Mouse (Mus musculus): ENCODE measurements around the gene Arhgef18. TPM values are rescaled to one million over a fixed set of nuclear protein-coding genes. Genes with fewer than 3 reads are reported as not detected.

The Arhgef18 gene
- polyA plus RNA-seq, 1 experiment from 2014 or later = 11.0 TPM

- no peaks in the 10 kb centered on the region for H3K36me3 ChIP-seq
- H3K27me3 ChIP-seq (ENCODE audit: insufficient read depth, poor library complexity, severe bottlenecking) = no peaks in the 10 kb centered on the region
- no peak for DNase-seq (ENCODE audit: low spot score)
- WGBS = 87% methylated on average over 1 of the region's 1 CpGs
- H3K4me3 ChIP-seq = no peak overlapping the region
- H3K4me1 ChIP-seq (replicated peaks) = no peaks in the 10 kb centered on the region
- no peak overlapping the region for H3K27ac ChIP-seq
- H3K9me3 ChIP-seq = no peaks in the 10 kb centered on the region
These were observed 24.7 kb upstream of the Arhgef18 start for GRCm38 (mm10) chr8:3368091-3368490.

GRCm38 (mm10) chr8:3375748-3376147 is 17.1 kb upstream of the Arhgef18 start:
- Histone ChIP-seq H3K27ac (no peak overlapping the region), H3K4me1 (replicated peaks) (no peaks in the 10 kb centered on the region), H3K9me3 (no peaks in the 10 kb centered on the region), H3K36me3 (no peaks in the 10 kb centered on the region), H3K27me3 (ENCODE audit: insufficient read depth, poor library complexity, severe bottlenecking) (no peaks in the 10 kb centered on the region), H3K4me3 (no peak overlapping the region)
- no peak for DNase-seq (ENCODE audit: low spot score)

DNA sequence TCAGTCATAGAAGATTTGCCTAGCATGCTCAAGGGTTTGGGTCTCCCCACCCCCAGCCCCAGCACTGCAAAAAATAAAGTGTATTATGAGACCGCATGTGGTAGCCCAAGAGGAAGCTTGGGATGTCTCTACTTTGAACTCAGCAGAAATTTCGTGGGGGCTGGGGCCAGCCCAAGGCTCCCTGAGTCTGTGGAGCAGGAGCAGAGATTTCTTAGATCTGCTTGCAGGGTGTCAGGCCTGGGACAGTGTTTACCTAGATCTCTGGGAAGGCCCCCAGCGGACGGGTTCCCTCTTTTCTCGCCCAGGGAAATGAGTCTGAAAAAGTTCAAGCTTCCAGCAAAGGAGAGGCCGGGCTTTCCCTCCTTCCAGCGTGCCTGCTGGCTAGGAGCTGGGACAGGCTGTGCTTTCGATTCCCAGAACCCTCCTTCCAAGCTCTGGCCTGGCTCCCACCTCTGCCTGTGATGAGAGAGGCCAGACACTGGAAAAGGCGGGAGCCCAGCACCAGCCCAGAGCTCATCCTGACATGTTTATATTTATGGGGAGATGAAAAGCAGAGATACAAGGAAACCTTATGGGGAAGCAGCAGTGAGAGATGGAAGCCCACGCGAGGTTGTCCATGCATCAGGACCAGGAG is 16.0 kb upstream of the Arhgef18 start:
- no peak overlapping the region for H3K27ac ChIP-seq
- no peak overlapping the region for H3K4me3 ChIP-seq
- H3K4me1 ChIP-seq (replicated peaks) = no peaks in the 10 kb centered on the region
- DNase-seq (ENCODE audit: low spot score) = no peak
- 68% methylated on average over 11 of the region's 11 CpGs for WGBS
- H3K27me3 ChIP-seq (ENCODE audit: insufficient read depth, poor library complexity, severe bottlenecking) = no peaks in the 10 kb centered on the region
- no peaks in the 10 kb centered on the region for H3K9me3 ChIP-seq
- no peaks in the 10 kb centered on the region for H3K36me3 ChIP-seq

DNA sequence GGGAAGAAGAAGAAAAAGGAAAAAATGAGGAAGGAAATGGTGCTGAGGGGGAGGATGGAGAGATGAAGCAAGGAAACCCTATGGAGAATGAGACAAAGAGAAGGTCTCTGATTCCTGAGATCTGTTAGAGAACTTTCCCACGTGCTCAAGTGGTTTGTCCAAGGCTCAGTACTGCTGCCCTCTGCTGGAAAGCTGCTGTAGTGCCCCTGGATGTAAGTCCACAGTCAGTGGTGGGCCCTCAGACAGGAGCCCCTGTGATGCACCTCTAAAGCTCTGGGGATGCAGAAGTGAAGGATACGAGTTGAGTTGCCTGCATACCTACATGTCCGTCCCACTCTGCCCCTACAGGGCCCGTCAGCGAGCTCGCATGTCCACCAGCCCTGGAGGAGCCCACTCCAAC is 5.5 kb upstream of the Arhgef18 start:
- WGBS = 37% methylated on average over 6 of the region's 6 CpGs
- Histone ChIP-seq H3K27ac (no peak overlapping the region), H3K9me3 (no peaks in the 10 kb centered on the region; the same call in 1 of the 2 replicates), H3K36me3 (no peaks in the 10 kb centered on the region), H3K4me3 (no peak overlapping the region), H3K4me1 (replicated peaks) (peaks cover under 1% of the 10 kb centered on the region), H3K27me3 (ENCODE audit: insufficient read depth, poor library complexity, severe bottlenecking) (no peaks in the 10 kb centered on the region)
- peak; percentile 68 for DNase-seq (ENCODE audit: low spot score)

- H3K4me3 ChIP-seq = no peak overlapping the region
- H3K36me3 ChIP-seq = no peaks in the 10 kb centered on the region
- no peak for DNase-seq (ENCODE audit: low spot score)
- 78% methylated on average over 9 of the region's 9 CpGs for WGBS
- H3K27me3 ChIP-seq (ENCODE audit: insufficient read depth, poor library complexity, severe bottlenecking) = no peaks in the 10 kb centered on the region
- no peaks in the 10 kb centered on the region; the same call in 1 of the 2 replicates for H3K9me3 ChIP-seq
- H3K4me1 ChIP-seq (replicated peaks) = peaks cover 8% of the 10 kb centered on the region
- H3K27ac ChIP-seq = no peak overlapping the region
These were observed 4.0 kb upstream of the Arhgef18 start for GRCm38 (mm10) chr8:3388591-3389338.

DNA sequence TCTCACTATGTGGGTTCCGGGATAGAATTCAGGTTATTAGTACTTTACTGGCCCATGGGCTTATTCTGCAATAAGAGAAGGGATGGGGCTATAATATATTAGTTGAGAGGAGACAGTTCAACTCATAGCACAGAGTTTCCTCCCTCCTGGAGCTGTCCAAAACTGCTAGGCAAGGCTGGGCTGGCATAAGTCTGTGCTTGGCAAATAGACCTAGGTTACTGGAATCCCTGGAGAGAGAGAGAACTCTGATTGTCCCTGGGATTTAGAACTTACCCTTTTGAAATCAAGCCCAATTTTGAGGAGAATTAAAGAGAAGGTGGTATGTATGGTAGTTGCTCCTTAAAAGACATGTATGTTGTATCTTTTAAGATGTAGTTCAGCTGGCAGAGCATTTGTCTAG is 3.3 kb upstream of the Arhgef18 start:
- no peaks in the 10 kb centered on the region for H3K36me3 ChIP-seq
- no peak for DNase-seq (ENCODE audit: low spot score)
- H3K27me3 ChIP-seq (ENCODE audit: insufficient read depth, poor library complexity, severe bottlenecking) = no peaks in the 10 kb centered on the region
- H3K27ac ChIP-seq = no peak overlapping the region
- H3K4me1 ChIP-seq (replicated peaks) = peaks cover 15% of the 10 kb centered on the region
- no peak overlapping the region for H3K4me3 ChIP-seq
- H3K9me3 ChIP-seq = no peaks in the 10 kb centered on the region; the same call in 1 of the 2 replicates
- 93% methylated on average over 1 of the region's 1 CpGs for WGBS

DNA sequence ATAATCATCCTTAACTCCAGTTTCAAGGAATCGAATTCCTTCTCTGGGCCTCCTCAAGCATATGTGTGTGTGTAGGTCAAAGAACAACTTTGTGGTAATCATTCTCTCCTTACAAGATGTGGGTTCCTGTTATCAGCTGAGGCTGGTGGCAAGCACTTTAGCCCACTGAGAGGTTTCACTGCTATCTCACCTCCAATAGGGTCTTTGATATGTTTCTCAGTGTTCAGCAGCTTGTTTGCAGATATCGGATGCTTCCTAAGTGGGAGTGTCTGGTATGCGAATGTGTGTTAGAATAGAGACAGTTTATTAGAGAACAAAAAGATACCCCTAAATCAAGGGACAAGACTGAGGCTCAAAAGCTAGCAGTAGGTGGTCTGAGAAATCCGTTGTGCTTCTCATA is 513 bp upstream of the Arhgef18 start:
- Histone ChIP-seq H3K9me3 (no peaks in the 10 kb centered on the region; the same call in 1 of the 2 replicates), H3K27me3 (ENCODE audit: insufficient read depth, poor library complexity, severe bottlenecking) (no peaks in the 10 kb centered on the region), H3K36me3 (peaks cover 10% of the 10 kb centered on the region), H3K27ac (peak overlapping the region; percentile 88), H3K4me3 (peak overlapping the region; percentile 87), H3K4me1 (replicated peaks) (peaks cover 30% of the 10 kb centered on the region)
- DNase-seq (ENCODE audit: low spot score) = no peak
- 58% methylated on average over 4 of the region's 4 CpGs for WGBS

- 11% methylated on average over 6 of the region's 6 CpGs for WGBS
- H3K4me3 ChIP-seq = peak overlapping the region; percentile 87
- H3K36me3 ChIP-seq = peaks cover 16% of the 10 kb centered on the region
- H3K9me3 ChIP-seq = no peaks in the 10 kb centered on the region
- H3K4me1 ChIP-seq (replicated peaks) = peaks cover 30% of the 10 kb centered on the region
- H3K27ac ChIP-seq = peak overlapping the region; percentile 35; the same call in 1 of the 2 replicates
- peak; percentile 10 for DNase-seq (ENCODE audit: low spot score)
- H3K27me3 ChIP-seq (ENCODE audit: insufficient read depth, poor library complexity, severe bottlenecking) = no peaks in the 10 kb centered on the region
These were observed 1.8 kb downstream of the Arhgef18 start for GRCm38 (mm10) chr8:3394600-3394999.

- Histone ChIP-seq H3K9me3 (no peaks in the 10 kb centered on the region), H3K4me1 (replicated peaks) (peaks cover 30% of the 10 kb centered on the region), H3K36me3 (peaks cover 17% of the 10 kb centered on the region), H3K27ac (peak overlapping the region; percentile 35; the same call in 1 of the 2 replicates), H3K4me3 (peak overlapping the region; percentile 87), H3K27me3 (ENCODE audit: insufficient read depth, poor library complexity, severe bottlenecking) (no peaks in the 10 kb centered on the region)
- DNase-seq (ENCODE audit: low spot score) = no peak
- 15% methylated on average over 4 of the region's 4 CpGs for WGBS
These were observed 2.4 kb downstream of the Arhgef18 start for GRCm38 (mm10) chr8:3395246-3395645.

- DNase-seq (ENCODE audit: low spot score) = no peak
- H3K27me3 ChIP-seq (ENCODE audit: insufficient read depth, poor library complexity, severe bottlenecking) = no peaks in the 10 kb centered on the region
- H3K4me3 ChIP-seq = no peak overlapping the region
- H3K9me3 ChIP-seq = no peaks in the 10 kb centered on the region
- peaks cover 27% of the 10 kb centered on the region for H3K4me1 ChIP-seq (replicated peaks)
- WGBS = 97% methylated on average over 3 of the region's 3 CpGs
- peaks cover 31% of the 10 kb centered on the region for H3K36me3 ChIP-seq
- H3K27ac ChIP-seq = no peak overlapping the region
These were observed 4.8 kb downstream of the Arhgef18 start for GRCm38 (mm10) chr8:3397597-3397996.

- no peak overlapping the region for H3K27ac ChIP-seq
- peaks cover 31% of the 10 kb centered on the region for H3K36me3 ChIP-seq
- no peaks in the 10 kb centered on the region for H3K9me3 ChIP-seq
- 42% methylated on average over 2 of the region's 2 CpGs for WGBS
- H3K27me3 ChIP-seq (ENCODE audit: insufficient read depth, poor library complexity, severe bottlenecking) = no peaks in the 10 kb centered on the region
- no peak for DNase-seq (ENCODE audit: low spot score)
- peaks cover 5% of the 10 kb centered on the region; the same call in 1 of the 2 replicates for H3K4me1 ChIP-seq (replicated peaks)
- no peak overlapping the region for H3K4me3 ChIP-seq
These were observed 7.7 kb downstream of the Arhgef18 start for GRCm38 (mm10) chr8:3400509-3400908.

DNA sequence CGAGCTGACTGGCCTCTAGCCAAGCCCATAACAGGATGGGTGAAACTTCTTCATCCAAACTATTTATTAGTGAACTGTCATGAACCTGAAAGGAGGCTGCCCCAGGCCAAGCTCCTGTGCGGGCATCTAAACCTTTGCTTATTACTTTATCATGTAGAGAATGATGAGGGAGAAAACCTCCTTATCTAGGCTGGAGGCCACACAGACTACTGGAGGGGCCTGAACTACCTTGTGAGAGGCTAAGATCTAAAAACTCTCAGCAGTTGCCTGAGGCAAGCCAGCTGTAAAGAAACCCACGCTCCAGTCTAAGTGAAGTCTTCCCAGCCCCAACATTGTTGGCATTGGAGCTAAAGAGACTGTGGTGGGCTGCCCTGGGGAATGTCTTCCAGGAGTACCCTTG is 14.6 kb downstream of the Arhgef18 start:
- DNase-seq (ENCODE audit: low spot score) = no peak
- peaks cover 6% of the 10 kb centered on the region; the same call in 1 of the 2 replicates for H3K9me3 ChIP-seq
- H3K36me3 ChIP-seq = peaks cover 4% of the 10 kb centered on the region
- H3K4me1 ChIP-seq (replicated peaks) = no peaks in the 10 kb centered on the region; the same call in 1 of the 2 replicates
- WGBS = 94% methylated on average over 3 of the region's 3 CpGs
- H3K27me3 ChIP-seq (ENCODE audit: insufficient read depth, poor library complexity, severe bottlenecking) = no peaks in the 10 kb centered on the region
- H3K4me3 ChIP-seq = no peak overlapping the region
- H3K27ac ChIP-seq = no peak overlapping the region

DNA sequence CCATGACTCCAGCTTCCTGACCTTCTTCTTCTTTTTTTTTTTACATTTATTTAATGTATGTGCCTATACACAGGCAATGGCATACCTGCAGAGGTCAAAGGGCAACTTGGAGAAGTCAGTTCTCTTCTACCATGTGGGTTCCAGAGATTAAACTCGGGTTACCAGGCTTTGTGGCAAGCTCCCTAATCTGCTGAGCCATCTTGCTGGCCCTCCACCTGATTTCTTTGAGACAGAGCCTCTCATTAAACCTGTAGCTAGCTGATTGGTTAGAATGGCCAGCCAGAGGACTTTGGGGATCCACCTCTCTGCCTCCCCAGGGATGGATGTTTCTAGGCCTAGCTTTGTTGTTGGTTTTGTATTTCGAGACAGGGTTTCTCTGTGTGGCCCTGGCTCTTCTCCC is 18.3 kb downstream of the Arhgef18 start:
- Histone ChIP-seq H3K4me1 (replicated peaks) (peaks cover 25% of the 10 kb centered on the region), H3K9me3 (peaks cover 6% of the 10 kb centered on the region; the same call in 1 of the 2 replicates), H3K36me3 (peaks cover 4% of the 10 kb centered on the region), H3K27ac (no peak overlapping the region), H3K27me3 (ENCODE audit: insufficient read depth, poor library complexity, severe bottlenecking) (no peaks in the 10 kb centered on the region; the same call in 1 of the 2 replicates), H3K4me3 (no peak overlapping the region)
- no peak for DNase-seq (ENCODE audit: low spot score)
- 81% methylated on average over 2 of the region's 2 CpGs for WGBS
